Mouse (Mus musculus) urinary bladder, adult 18-20 months (tissue): Measurements from ENCODE around the gene Tmem50a.

Experiments used
- DNase-seq, 2 experiments: peaks; one replicate each; pipeline ENCODE4 v3.0.0; 2022; ENCODE audit warnings: low spot score in 2 of 2, mixed read lengths in 2 of 2

Tmem50a gene

GRCm38 (mm10) chr4:134879410-134879981, 35.3 kb downstream of the Tmem50a start:
- peak; percentile 49 to 68 for DNase-seq

GRCm38 (mm10) chr4:134876171-134876570, 38.7 kb downstream of the Tmem50a start:
- no peak for DNase-seq

GRCm38 (mm10) chr4:134871950-134872349, 42.9 kb downstream of the Tmem50a start:
- DNase-seq: no peak

GRCm38 (mm10) chr4:134871477-134871876, 43.3 kb downstream of the Tmem50a start:
- DNase-seq: no peak

GRCm38 (mm10) chr4:134869815-134870375, 44.9 kb downstream of the Tmem50a start:
- no peak for DNase-seq

- no peak for DNase-seq
Observed at GRCm38 (mm10) chr4:134869068-134869730, 45.6 kb downstream of the Tmem50a start.

- no peak for DNase-seq
Observed at GRCm38 (mm10) chr4:134868490-134868889, 46.3 kb downstream of the Tmem50a start.

- no peak for DNase-seq
Observed at GRCm38 (mm10) chr4:134868065-134868464, 46.8 kb downstream of the Tmem50a start.

GRCm38 (mm10) chr4:134867661-134868060, 47.2 kb downstream of the Tmem50a start:
- DNase-seq: no peak

GRCm38 (mm10) chr4:134867213-134867612, 47.6 kb downstream of the Tmem50a start:
- no peak for DNase-seq

- DNase-seq: no peak
Observed at GRCm38 (mm10) chr4:134865789-134866188, 49.0 kb downstream of the Tmem50a start.

- DNase-seq: no peak
Observed at GRCm38 (mm10) chr4:134865340-134865739, 49.5 kb downstream of the Tmem50a start.

- DNase-seq: no peak
Observed at GRCm38 (mm10) chr4:134863937-134864729, 50.7 kb downstream of the Tmem50a start, which contains the start of gene Rhd. Gene Rhd, plus strand, starts transcription at chr4:134864536.

GRCm38 (mm10) chr4:134862996-134863395, 51.8 kb downstream of the Tmem50a start:
- no peak for DNase-seq

GRCm38 (mm10) chr4:134861884-134862283, 52.9 kb downstream of the Tmem50a start:
- no peak for DNase-seq

- no peak for DNase-seq
Observed at GRCm38 (mm10) chr4:134858494-134858893, 56.3 kb downstream of the Tmem50a start.

GRCm38 (mm10) chr4:134856501-134856900, 58.3 kb downstream of the Tmem50a start:
- peak in 1 of 2 experiments; percentile 20 for DNase-seq

- no peak for DNase-seq
Observed at GRCm38 (mm10) chr4:134856056-134856455, 58.8 kb downstream of the Tmem50a start.

- peak in 1 of 2 experiments; percentile 8 for DNase-seq
Observed at GRCm38 (mm10) chr4:134855371-134855770, 59.5 kb downstream of the Tmem50a start.

GRCm38 (mm10) chr4:134853637-134854485, 61.0 kb downstream of the Tmem50a start:
- peak; percentile 86 to 90 for DNase-seq

GRCm38 (mm10) chr4:134853259-134853636, 61.6 kb downstream of the Tmem50a start, which contains the start of gene Maco1:
Gene Maco1, minus strand, starts transcription at chr4:134853345.
- peak; percentile 98 to 100 for DNase-seq
